Mouse (Mus musculus) lung, postnatal 0 days (tissue): ENCODE data around the gene Chil4.

Experiments used
- CTCF ChIP-seq: IDR thresholded peaks from 2 replicates; pipeline ENCODE4 v1.5.1; 2016; ENCODE audit warnings: antibody characterized with exemption, mild to moderate bottlenecking
- EP300 ChIP-seq: IDR thresholded peaks from 2 replicates; pipeline ENCODE4 v1.6.1; 2016; ENCODE audit warnings: antibody characterized with exemption, mild to moderate bottlenecking, control low read depth

- TF ChIP-seq CTCF: no peak
- TF ChIP-seq EP300: no peak
These were observed at the start of gene Chil4 for GRCm38 (mm10) chr3:106219407-106219806.
